Comparison of ENCODE assay signal across 11 mouse cellular contexts in genomic region chr12:112823221-112823620, GRCm38 (mm10). TPM values are rescaled to one million over a fixed set of nuclear protein-coding genes. Genes with fewer than 3 reads are reported as not detected.
DNase-seq lines count a peak whose midpoint lies in the region; ATAC-seq and TF ChIP-seq lines count a peak whose summit lies in the region.
"Had no signal": no experiment of that assay in that cellular context is flagged by ENCODE, and none has a peak within 500 bp of the region (broad histone marks: within the 10 kb centered on the region; RNA-seq: fewer than 3 reads in every experiment).

No protein-coding gene starts in this region.

- H3K27ac ChIP-seq in heart, embryonic 15.5 days = peak overlapping the region; percentile 59
- no peak overlapping the region for H3K27ac ChIP-seq in heart, embryonic 10.5 days
- H3K27ac ChIP-seq in ES-Bruce4 (ENCODE audit: insufficient read depth, low read length) = peak overlapping the region; percentile 71
- 0 out of 2 replicates have a peak overlapping the region, but pooled peaks have one; percentile 21 for H3K27ac ChIP-seq in intestine, postnatal 0 days (ENCODE audit: low read depth, low read length)
- H3K27ac ChIP-seq in stomach, embryonic 14.5 days (ENCODE audit: low read length) = peak overlapping the region; percentile 10; the same call in 1 of the 2 replicates
- H3K27ac ChIP-seq in midbrain, postnatal 0 days (ENCODE audit: low read depth, low read length) = no peak overlapping the region
- H3K27ac ChIP-seq: forebrain, embryonic 10.5 days; midbrain, embryonic 15.5 days had no signal

- no peak overlapping the region for H3K9ac ChIP-seq in heart, embryonic 15.5 days
- peak overlapping the region; percentile 40; the same call in 1 of the 2 replicates for H3K9ac ChIP-seq in ES-Bruce4 (ENCODE audit: low read depth, poor library complexity, severe bottlenecking)
- H3K9ac ChIP-seq in intestine, postnatal 0 days (ENCODE audit: low read depth, low read length) = no peak overlapping the region
- H3K9ac ChIP-seq in stomach, embryonic 14.5 days (replicated peaks; ENCODE audit: low read depth, low read length) = 0 out of 2 replicates have a peak overlapping the region, but pooled peaks have one; percentile 0
- H3K9ac ChIP-seq in midbrain, postnatal 0 days (replicated peaks; ENCODE audit: low read length, poor library complexity, severe bottlenecking) = no peak overlapping the region; the same call in 1 of the 2 replicates
- H3K9ac ChIP-seq: midbrain, embryonic 15.5 days had no signal

- peaks cover 75% of the 10 kb centered on the region for H3K4me1 ChIP-seq in heart, embryonic 15.5 days (replicated peaks)
- peaks cover 69% of the 10 kb centered on the region for H3K4me1 ChIP-seq in heart, embryonic 10.5 days
- H3K4me1 ChIP-seq in ES-Bruce4 (ENCODE audit: control insufficient read depth, insufficient read depth, low read length) = peaks cover 8% of the 10 kb centered on the region
- H3K4me1 ChIP-seq in intestine, postnatal 0 days (replicated peaks; ENCODE audit: control insufficient read depth, insufficient read depth, low read length) = no peaks in the 10 kb centered on the region; the same call in none of the 2 replicates
- peaks cover 26% of the 10 kb centered on the region; the same call in 1 of the 2 replicates for H3K4me1 ChIP-seq in stomach, embryonic 14.5 days (ENCODE audit: control insufficient read depth, insufficient read depth, low read length)
- H3K4me1 ChIP-seq in midbrain, postnatal 0 days (ENCODE audit: insufficient read depth, low read length) = peaks cover 7% of the 10 kb centered on the region

- TF ChIP-seq POLR2A in ES-Bruce4 (IDR thresholded peaks at IDR 0.05; ENCODE audit: insufficient read depth, low read length) = no peak

- TF ChIP-seq EP300 in ES-Bruce4 (IDR thresholded peaks at IDR 0.05; ENCODE audit: insufficient read depth, low read depth, low read length) = no peak

- no peak for TF ChIP-seq CTCF in ES-Bruce4 (IDR thresholded peaks at IDR 0.05; ENCODE audit: low read depth, low read length)
- TF ChIP-seq CTCF in intestine, postnatal 0 days (IDR thresholded peaks at IDR 0.05; ENCODE audit: low read depth) = no peak
- no peak for TF ChIP-seq CTCF in midbrain, postnatal 0 days (IDR thresholded peaks at IDR 0.05)

- WGBS in heart, embryonic 15.5 days = 50% methylated on average over 4 of the region's 4 CpGs
- 67% methylated on average over 4 of the region's 4 CpGs for WGBS in heart, embryonic 10.5 days
- 51% methylated on average over 4 of the region's 4 CpGs for WGBS in intestine, postnatal 0 days
- 58% methylated on average over 4 of the region's 4 CpGs for WGBS in stomach, embryonic 14.5 days
- WGBS in midbrain, postnatal 0 days = 82% methylated on average over 4 of the region's 4 CpGs

- no peaks in the 10 kb centered on the region for H3K27me3 ChIP-seq in heart, embryonic 15.5 days
- no peaks in the 10 kb centered on the region for H3K27me3 ChIP-seq in heart, embryonic 10.5 days (ENCODE audit: insufficient read depth, poor library complexity, severe bottlenecking)
- no peaks in the 10 kb centered on the region for H3K27me3 ChIP-seq in ES-Bruce4 (ENCODE audit: control insufficient read depth, insufficient read depth, low read length, poor library complexity, severe bottlenecking)
- no peaks in the 10 kb centered on the region for H3K27me3 ChIP-seq in intestine, postnatal 0 days (replicated peaks; ENCODE audit: control insufficient read depth, insufficient read depth, low read length)
- no peaks in the 10 kb centered on the region for H3K27me3 ChIP-seq in stomach, embryonic 14.5 days (ENCODE audit: control insufficient read depth, insufficient read depth, low read length)
- no peaks in the 10 kb centered on the region for H3K27me3 ChIP-seq in midbrain, postnatal 0 days (ENCODE audit: insufficient read depth, low read length)
- H3K27me3 ChIP-seq: midbrain, embryonic 15.5 days had no signal

- no peaks in the 10 kb centered on the region for H3K9me3 ChIP-seq in heart, embryonic 15.5 days (replicated peaks)
- no peaks in the 10 kb centered on the region for H3K9me3 ChIP-seq in heart, embryonic 10.5 days
- H3K9me3 ChIP-seq in ES-Bruce4 (replicated peaks; ENCODE audit: control insufficient read depth, insufficient read depth, low read length, poor library complexity, severe bottlenecking) = no peaks in the 10 kb centered on the region
- no peaks in the 10 kb centered on the region for H3K9me3 ChIP-seq in intestine, postnatal 0 days (ENCODE audit: control insufficient read depth)
- no peaks in the 10 kb centered on the region for H3K9me3 ChIP-seq in stomach, embryonic 14.5 days (ENCODE audit: control insufficient read depth, low read depth, low read length)
- no peaks in the 10 kb centered on the region for H3K9me3 ChIP-seq in midbrain, postnatal 0 days (ENCODE audit: low read length)
- H3K9me3 ChIP-seq: forebrain, embryonic 10.5 days; midbrain, embryonic 15.5 days had no signal

- DNase-seq in heart, embryonic 10.5 days (ENCODE audit: low spot score) = no peak
- no peak for DNase-seq in urinary bladder, adult 2 months (ENCODE audit: low spot score)
- DNase-seq in midbrain, postnatal 0 days (ENCODE audit: low spot score) = no peak
- no peak for DNase-seq in embryo, embryonic 9.5 days (ENCODE audit: extremely low spot score)

- peaks cover 37% of the 10 kb centered on the region for H3K36me3 ChIP-seq in heart, embryonic 15.5 days
- peaks cover 84% of the 10 kb centered on the region for H3K36me3 ChIP-seq in heart, embryonic 10.5 days
- H3K36me3 ChIP-seq in ES-Bruce4 (ENCODE audit: control insufficient read depth, insufficient read depth, low read length, poor library complexity, severe bottlenecking) = peaks cover 64% of the 10 kb centered on the region
- H3K36me3 ChIP-seq in intestine, postnatal 0 days (ENCODE audit: control insufficient read depth, insufficient read depth) = peaks cover 38% of the 10 kb centered on the region
- peaks cover 54% of the 10 kb centered on the region for H3K36me3 ChIP-seq in stomach, embryonic 14.5 days (ENCODE audit: control insufficient read depth, insufficient read depth, low read length)
- peaks cover 20% of the 10 kb centered on the region for H3K36me3 ChIP-seq in midbrain, postnatal 0 days (ENCODE audit: insufficient read depth, low read length)

- no peak for ATAC-seq in heart, embryonic 15.5 days (replicated peaks; ENCODE audit: insufficient number of reproducible peaks, insufficient read depth, low FRiP score, low read depth)
- ATAC-seq in intestine, postnatal 0 days = no peak
- no peak for ATAC-seq in stomach, embryonic 14.5 days (ENCODE audit: insufficient number of reproducible peaks, insufficient read depth, low FRiP score, low read depth)
- ATAC-seq in midbrain, postnatal 0 days (ENCODE audit: low FRiP score) = no peak
- ATAC-seq: midbrain, embryonic 15.5 days had no signal

- no peak overlapping the region for H3K4me3 ChIP-seq in heart, embryonic 15.5 days
- no peak overlapping the region for H3K4me3 ChIP-seq in heart, embryonic 10.5 days
- H3K4me3 ChIP-seq in ES-Bruce4 (ENCODE audit: low read depth, low read length) = no peak overlapping the region
- H3K4me3 ChIP-seq in intestine, postnatal 0 days (ENCODE audit: low read depth, low read length) = no peak overlapping the region
- H3K4me3 ChIP-seq in stomach, embryonic 14.5 days (ENCODE audit: low read depth, low read length) = no peak overlapping the region
- no peak overlapping the region for H3K4me3 ChIP-seq in midbrain, postnatal 0 days (ENCODE audit: low read depth, low read length)
- H3K4me3 ChIP-seq: forebrain, embryonic 10.5 days; midbrain, embryonic 15.5 days had no signal

- no peak overlapping the region for H3K4me2 ChIP-seq in heart, embryonic 15.5 days
- no peak overlapping the region for H3K4me2 ChIP-seq in intestine, postnatal 0 days (replicated peaks; ENCODE audit: low read depth)
- H3K4me2 ChIP-seq in stomach, embryonic 14.5 days (replicated peaks; ENCODE audit: low read depth, low read length) = no peak overlapping the region
- no peak overlapping the region for H3K4me2 ChIP-seq in midbrain, postnatal 0 days (ENCODE audit: low read depth, low read length, poor library complexity, severe bottlenecking)
- H3K4me2 ChIP-seq: midbrain, embryonic 15.5 days had no signal

RNA-seq across cellular contexts. Expression of gene Cdca4, which starts 6.0 kb away (rescaled TPM):
- polyA plus RNA-seq in heart, embryonic 15.5 days (2015; fragmentation: Nextera tagmentation; extraction: Ambion mirVana) = 34.6 and 53.3 TPM in 2 replicates
- polyA plus RNA-seq in heart, embryonic 10.5 days (2016; fragmentation: Nextera tagmentation; extraction: Ambion mirVana) = 66.5 and 98.2 TPM in 2 replicates
- 58.9 and 59.1 TPM in 2 replicates for polyA plus RNA-seq in ES-Bruce4 (2011; ENCODE audit: insufficient read depth, insufficient read length, low read depth, missing spikeins)
- 22.6 and 24.1 TPM in 2 replicates for polyA plus RNA-seq in intestine, postnatal 0 days (2015; fragmentation: Nextera tagmentation; extraction: Ambion mirVana)
- polyA plus RNA-seq in stomach, embryonic 14.5 days (2014; fragmentation: Nextera tagmentation; extraction: Ambion mirVana) = 123 and 130 TPM in 2 replicates
- 17.0 and 22.2 TPM in 2 replicates for polyA plus RNA-seq in urinary bladder, adult 2 months (2012; rRNA removed)
- 19.8 and 22.6 TPM in 2 replicates for total RNA-seq in midbrain, postnatal 0 days (2014; rRNA removed)
- 20.8 and 22.0 TPM in 2 replicates for polyA plus RNA-seq in midbrain, postnatal 0 days (2015; fragmentation: Nextera tagmentation; extraction: Ambion mirVana)

RNA-seq across cellular contexts. Expression of gene Clba1, which starts 14.5 kb away (rescaled TPM):
- 5.7 and 7.3 TPM in 2 replicates for polyA plus RNA-seq in heart, embryonic 15.5 days (2015; fragmentation: Nextera tagmentation; extraction: Ambion mirVana)
- 13.0 and 14.9 TPM in 2 replicates for polyA plus RNA-seq in heart, embryonic 10.5 days (2016; fragmentation: Nextera tagmentation; extraction: Ambion mirVana)
- polyA plus RNA-seq in ES-Bruce4 (2011; ENCODE audit: insufficient read depth, insufficient read length, low read depth, missing spikeins) = 4.9 and 7.6 TPM in 2 replicates
- 3.6 TPM in 2 replicates for polyA plus RNA-seq in intestine, postnatal 0 days (2015; fragmentation: Nextera tagmentation; extraction: Ambion mirVana)
- 6.1 and 8.2 TPM in 2 replicates for polyA plus RNA-seq in stomach, embryonic 14.5 days (2014; fragmentation: Nextera tagmentation; extraction: Ambion mirVana)
- polyA plus RNA-seq in urinary bladder, adult 2 months (2012; rRNA removed) = 4.5 and 5.3 TPM in 2 replicates
- 13.6 and 23.1 TPM in 2 replicates for total RNA-seq in midbrain, postnatal 0 days (2014; rRNA removed)
- 25.2 and 25.9 TPM in 2 replicates for polyA plus RNA-seq in midbrain, postnatal 0 days (2015; fragmentation: Nextera tagmentation; extraction: Ambion mirVana)

RNA-seq across cellular contexts. Expression of gene Ahnak2, which starts 20.8 kb away (rescaled TPM):
- polyA plus RNA-seq in heart, embryonic 15.5 days (2015; fragmentation: Nextera tagmentation; extraction: Ambion mirVana) = 2.1 and 2.4 TPM in 2 replicates
- 0.53 and 0.71 TPM in 2 replicates for polyA plus RNA-seq in heart, embryonic 10.5 days (2016; fragmentation: Nextera tagmentation; extraction: Ambion mirVana)
- 25.8 and 28.6 TPM in 2 replicates for polyA plus RNA-seq in ES-Bruce4 (2011; ENCODE audit: insufficient read depth, insufficient read length, low read depth, missing spikeins)
- polyA plus RNA-seq in intestine, postnatal 0 days (2015; fragmentation: Nextera tagmentation; extraction: Ambion mirVana) = 1.6 TPM in 2 replicates
- polyA plus RNA-seq in stomach, embryonic 14.5 days (2014; fragmentation: Nextera tagmentation; extraction: Ambion mirVana) = 4.6 and 5.0 TPM in 2 replicates
- polyA plus RNA-seq in urinary bladder, adult 2 months (2012; rRNA removed) = 40.7 and 65.9 TPM in 2 replicates
- 5.1 and 6.1 TPM in 2 replicates for total RNA-seq in midbrain, postnatal 0 days (2014; rRNA removed)
- 1.6 and 1.9 TPM in 2 replicates for polyA plus RNA-seq in midbrain, postnatal 0 days (2015; fragmentation: Nextera tagmentation; extraction: Ambion mirVana)

RNA-seq across cellular contexts. Expression of gene Gpr132, which starts 44.8 kb away (rescaled TPM):
- polyA plus RNA-seq in heart, embryonic 15.5 days (2015; fragmentation: Nextera tagmentation; extraction: Ambion mirVana) = 0.19 and 2.2 TPM in 2 replicates
- polyA plus RNA-seq in heart, embryonic 10.5 days (2016; fragmentation: Nextera tagmentation; extraction: Ambion mirVana) = 0.11 TPM in 1 of 2 replicates, not detected in the other
- 0.64 and 0.93 TPM in 2 replicates for polyA plus RNA-seq in ES-Bruce4 (2011; ENCODE audit: insufficient read depth, insufficient read length, low read depth, missing spikeins)
- polyA plus RNA-seq in intestine, postnatal 0 days (2015; fragmentation: Nextera tagmentation; extraction: Ambion mirVana) = 0.25 and 0.30 TPM in 2 replicates
- 0.26 and 0.52 TPM in 2 replicates for polyA plus RNA-seq in stomach, embryonic 14.5 days (2014; fragmentation: Nextera tagmentation; extraction: Ambion mirVana)
- polyA plus RNA-seq in urinary bladder, adult 2 months (2012; rRNA removed) = 3.4 and 4.1 TPM in 2 replicates
- total RNA-seq in midbrain, postnatal 0 days (2014; rRNA removed) = 0.16 TPM in 1 of 2 replicates, not detected in the other
- 0.06 TPM in 2 replicates for polyA plus RNA-seq in midbrain, postnatal 0 days (2015; fragmentation: Nextera tagmentation; extraction: Ambion mirVana)
- total RNA-seq: layer of hippocampus, adult 18-20 months had no signal

Comparison
In these comparisons a context has a peak if more than half of its experiments do, and no peak if none do; other contexts are left out.
1. H3K27ac ChIP-seq: peak in heart, embryonic 15.5 days (single experiment), ES-Bruce4 (single experiment), intestine, postnatal 0 days (single experiment) and stomach, embryonic 14.5 days (single experiment); none in heart, embryonic 10.5 days (single experiment) and midbrain, postnatal 0 days (single experiment).
2. H3K9ac ChIP-seq: peak in ES-Bruce4 (single experiment) and stomach, embryonic 14.5 days (single experiment); none in heart, embryonic 15.5 days (single experiment), intestine, postnatal 0 days (single experiment) and midbrain, postnatal 0 days (single experiment).